Mouse (Mus musculus): ENCODE measurements around the gene Cdk9.

GRCm38 (mm10) chr2:32704021-32704421 is 8.9 kb downstream of the Cdk9 start, which contains the start of gene Fpgs:
- no peak for TF ChIP-seq MAFK (IDR thresholded peaks at IDR 0.05; ENCODE audit: insufficient read depth, low read depth, low read length)
- TF ChIP-seq HCFC1 (IDR thresholded peaks at IDR 0.05; ENCODE audit: borderline replicate concordance, insufficient read depth, low read length): no peak
- TF ChIP-seq CHD2 (IDR thresholded peaks at IDR 0.05; ENCODE audit: low read depth, low read length): no peak
- no peak for TF ChIP-seq ZC3H11A (IDR thresholded peaks at IDR 0.05; ENCODE audit: borderline replicate concordance, low read depth, low read length)
